Mouse (Mus musculus): ENCODE measurements around the gene Rps10.
A peak's percentile ranks its signal among the peaks of the same experiment; 100 is the strongest.

The Rps10 gene

GRCm38 (mm10) chr17:27636132-27637020 is at the start of gene Rps10:
TSS of gene Rps10 (minus strand) at chr17:27636669.
- no peak for DNase-seq (ENCODE audit: low spot score in 2 of 2)

- DNase-seq (ENCODE audit: low spot score in 2 of 2): no peak
These were observed 49.1 kb upstream of the Rps10 start for GRCm38 (mm10) chr17:27685550-27685913.

GRCm38 (mm10) chr17:27684886-27685549 is 48.5 kb upstream of the Rps10 start:
- peak; percentile 93 to 94 for DNase-seq (ENCODE audit: low spot score in 2 of 2)

- DNase-seq (ENCODE audit: low spot score in 2 of 2): peak; percentile 75 to 76
These were observed 42.7 kb upstream of the Rps10 start for GRCm38 (mm10) chr17:27678924-27679813.

- no peak for DNase-seq (ENCODE audit: low spot score in 2 of 2)
These were observed 41.3 kb upstream of the Rps10 start for GRCm38 (mm10) chr17:27677756-27678155.

GRCm38 (mm10) chr17:27676270-27676669 is 39.8 kb upstream of the Rps10 start:
- DNase-seq (ENCODE audit: low spot score in 2 of 2): no peak

GRCm38 (mm10) chr17:27675453-27675852 is 39.0 kb upstream of the Rps10 start:
- no peak for DNase-seq (ENCODE audit: low spot score in 2 of 2)

- no peak for DNase-seq (ENCODE audit: low spot score in 2 of 2)
These were observed 37.5 kb upstream of the Rps10 start for GRCm38 (mm10) chr17:27673945-27674344.

- DNase-seq (ENCODE audit: low spot score in 2 of 2): no peak
These were observed 35.3 kb upstream of the Rps10 start for GRCm38 (mm10) chr17:27671720-27672119.

GRCm38 (mm10) chr17:27658767-27659166 is 22.3 kb upstream of the Rps10 start:
- DNase-seq (ENCODE audit: low spot score in 2 of 2): no peak

GRCm38 (mm10) chr17:27657123-27657522 is 20.7 kb upstream of the Rps10 start:
- DNase-seq (ENCODE audit: low spot score in 2 of 2): peak; percentile 42 to 63

GRCm38 (mm10) chr17:27656414-27656813 is 19.9 kb upstream of the Rps10 start:
- no peak for DNase-seq (ENCODE audit: low spot score in 2 of 2)

- peak; percentile 90 to 92 for DNase-seq (ENCODE audit: low spot score in 2 of 2)
These were observed 19.5 kb upstream of the Rps10 start for GRCm38 (mm10) chr17:27656011-27656399.

- peak; percentile 85 to 87 for DNase-seq (ENCODE audit: low spot score in 2 of 2)
These were observed 18.9 kb upstream of the Rps10 start, which contains the start of gene Pacsin1 for GRCm38 (mm10) chr17:27655089-27656010. TSS of gene Pacsin1 (plus strand) at chr17:27655509.

- DNase-seq (ENCODE audit: low spot score in 2 of 2): no peak
These were observed 16.9 kb upstream of the Rps10 start for GRCm38 (mm10) chr17:27653253-27653959.

- DNase-seq (ENCODE audit: low spot score in 2 of 2): no peak
These were observed 15.7 kb upstream of the Rps10 start for GRCm38 (mm10) chr17:27652046-27652790.

- no peak for DNase-seq (ENCODE audit: low spot score in 2 of 2)
These were observed 14.1 kb upstream of the Rps10 start for GRCm38 (mm10) chr17:27650586-27650985.

GRCm38 (mm10) chr17:27650160-27650559 is 13.7 kb upstream of the Rps10 start:
- no peak for DNase-seq (ENCODE audit: low spot score in 2 of 2)

- no peak for DNase-seq (ENCODE audit: low spot score in 2 of 2)
These were observed 9.3 kb upstream of the Rps10 start for GRCm38 (mm10) chr17:27645807-27646206.
